Mouse (Mus musculus): Measurements from ENCODE around the gene Grasp. TPM values are rescaled to one million over a fixed set of nuclear protein-coding genes. Genes with fewer than 3 reads are reported as not detected.

The Grasp gene
- total and polyA plus RNA-seq, 3 experiments = 4.1 to 6.3 TPM; not detected in 1

GRCm38 (mm10) chr15:101227971-101228370, 4.0 kb downstream of the Grasp start:
- H3K9ac ChIP-seq (ENCODE audit: control insufficient read depth, low read depth, low read length, poor library complexity, severe bottlenecking) = no peak overlapping the region
- no peaks in the 10 kb centered on the region for H3K27me3 ChIP-seq (ENCODE audit: control insufficient read depth in 1 of 2, insufficient read depth in 2 of 2, low read length in 2 of 2)
- no peak overlapping the region for H3K4me3 ChIP-seq (ENCODE audit: control insufficient read depth in 1 of 2, insufficient read depth in 1 of 2, low read depth in 2 of 2, low read length in 2 of 2)
- TF ChIP-seq ETS1 (IDR thresholded peaks at IDR 0.05; ENCODE audit: low read depth, low read length) (no peak), KAT2A (conservative IDR thresholded peaks at IDR 0.05; ENCODE audit: low read depth, low read length) (no peak), GABPA (IDR thresholded peaks at IDR 0.05; ENCODE audit: low read depth, low read length) (no peak), EP300 (IDR thresholded peaks at IDR 0.05; ENCODE audit: low read depth in 1 of 2, low read length in 2 of 2) (no peak), NELFE (IDR thresholded peaks at IDR 0.05; ENCODE audit: low read depth, low read length) (no peak), TCF12 (IDR thresholded peaks at IDR 0.05; ENCODE audit: low read depth, low read length) (no peak), ZC3H11A (IDR thresholded peaks at IDR 0.05; ENCODE audit: low read depth, low read length) (no peak), TBP (IDR thresholded peaks at IDR 0.05; ENCODE audit: low read depth, low read length) (no peak), ZMIZ1 (IDR thresholded peaks at IDR 0.05; ENCODE audit: low read depth, low read length) (no peak)
- H3K4me1 ChIP-seq (ENCODE audit: control insufficient read depth in 1 of 2, insufficient read depth in 2 of 2, low read length in 2 of 2) = peaks cover 4 to 13% of the 10 kb centered on the region in 2 experiments; a peak in 3 of 4 replicates
- no peaks in the 10 kb centered on the region for H3K9me3 ChIP-seq (replicated peaks; ENCODE audit: insufficient read depth, low read length)
- H3K36me3 ChIP-seq (ENCODE audit: control insufficient read depth in 1 of 2, insufficient read depth in 2 of 2, low read length in 2 of 2) = peaks cover 0 to 4% of the 10 kb centered on the region in 2 experiments; a peak in 1 of 4 replicates
- H3K79me2 ChIP-seq (ENCODE audit: control insufficient read depth, insufficient read depth, low read length, poor library complexity) = no peaks in the 10 kb centered on the region
- DNase-seq (ENCODE audit: low read depth, low spot score) = no peak
- no peak overlapping the region for H3K27ac ChIP-seq (ENCODE audit: control insufficient read depth, low read depth, low read length)

- no peak overlapping the region for H3K27ac ChIP-seq (ENCODE audit: control insufficient read depth, low read depth, low read length)
- no peak overlapping the region for H3K4me3 ChIP-seq (ENCODE audit: control insufficient read depth in 1 of 2, insufficient read depth in 1 of 2, low read depth in 2 of 2, low read length in 2 of 2)
- H3K79me2 ChIP-seq (ENCODE audit: control insufficient read depth, insufficient read depth, low read length, poor library complexity) = no peaks in the 10 kb centered on the region
- H3K9ac ChIP-seq (ENCODE audit: control insufficient read depth, low read depth, low read length, poor library complexity, severe bottlenecking) = no peak overlapping the region
- H3K27me3 ChIP-seq (ENCODE audit: control insufficient read depth in 1 of 2, insufficient read depth in 2 of 2, low read length in 2 of 2) = no peaks in the 10 kb centered on the region
- no peak for DNase-seq (ENCODE audit: low read depth, low spot score)
- H3K9me3 ChIP-seq (replicated peaks; ENCODE audit: insufficient read depth, low read length) = no peaks in the 10 kb centered on the region
- TF ChIP-seq GATA1 (IDR thresholded peaks at IDR 0.05; ENCODE audit: low read depth, low read length) (no peak), MAX (IDR thresholded peaks at IDR 0.05; ENCODE audit: low read length) (no peak), E2F4 (IDR thresholded peaks at IDR 0.05; ENCODE audit: borderline replicate concordance, low read depth, low read length) (no peak), MEF2A (IDR thresholded peaks at IDR 0.05; ENCODE audit: extremely low read depth, insufficient replicate concordance, low read depth, low read length, poor library complexity, severe bottlenecking) (no peak), POLR2AphosphoS2 (IDR thresholded peaks at IDR 0.05; ENCODE audit: low read length) (no peak), ETS1 (IDR thresholded peaks at IDR 0.05; ENCODE audit: low read depth, low read length) (no peak), BHLHE40 (IDR thresholded peaks at IDR 0.05; ENCODE audit: borderline replicate concordance, low read depth, low read length) (no peak), ZMIZ1 (IDR thresholded peaks at IDR 0.05; ENCODE audit: low read depth, low read length) (no peak), GABPA (IDR thresholded peaks at IDR 0.05; ENCODE audit: low read depth, low read length) (no peak), POLR2A (IDR thresholded peaks at IDR 0.05; ENCODE audit: control insufficient read depth in 1 of 2, insufficient read depth in 1 of 2, low read depth in 1 of 2, low read length in 2 of 2, poor library complexity in 1 of 2) (no peak), USF2 (IDR thresholded peaks at IDR 0.05; ENCODE audit: borderline replicate concordance in 1 of 2, insufficient read depth in 1 of 2, low read depth in 1 of 2, low read length in 2 of 2) (no peak), MYB (IDR thresholded peaks at IDR 0.05; ENCODE audit: low read depth, low read length) (no peak), POLR2AphosphoS5 (IDR thresholded peaks at IDR 0.05; ENCODE audit: borderline replicate concordance, low read depth, low read length) (no peak), NELFE (IDR thresholded peaks at IDR 0.05; ENCODE audit: low read depth, low read length) (no peak), ZC3H11A (IDR thresholded peaks at IDR 0.05; ENCODE audit: low read depth, low read length) (no peak), SIN3A (IDR thresholded peaks at IDR 0.05; ENCODE audit: low read length) (no peak), RCOR1 (IDR thresholded peaks at IDR 0.05; ENCODE audit: low read depth, low read length) (no peak)
- peaks cover 0 to 4% of the 10 kb centered on the region in 2 experiments; a peak in 1 of 4 replicates for H3K4me1 ChIP-seq (ENCODE audit: control insufficient read depth in 1 of 2, insufficient read depth in 2 of 2, low read length in 2 of 2)
- no peaks in the 10 kb centered on the region for H3K36me3 ChIP-seq (ENCODE audit: control insufficient read depth in 1 of 2, insufficient read depth in 2 of 2, low read length in 2 of 2)
Measured at GRCm38 (mm10) chr15:101228866-101229590, 5.0 kb downstream of the Grasp start.
